Mouse (Mus musculus): ENCODE measurements around the gene Ccdc113.
"Not testable (repeated sequence)": the region's sequence is repeated elsewhere in the genome, so short reads cannot be mapped to it uniquely, and the experiment has no call there.

Gene Ccdc113

GRCm38 (mm10) chr8:95602168-95602567 is 68.3 kb downstream of the Ccdc113 start:
- no peak for DNase-seq (ENCODE audit: low read depth, low spot score)

- DNase-seq (ENCODE audit: low read depth, low spot score): not testable (repeated sequence)
These were observed 72.6 kb downstream of the Ccdc113 start for GRCm38 (mm10) chr8:95606509-95606908.

GRCm38 (mm10) chr8:95607210-95607609 is 73.3 kb downstream of the Ccdc113 start:
- DNase-seq (ENCODE audit: low read depth, low spot score): no peak

Measured in brain, embryonic 18.5 days (tissue).